Mouse (Mus musculus) right cerebral cortex, adult 18-20 months (tissue): ENCODE measurements around the gene Ercc6l2.
"Not testable (repeated sequence)": the region's sequence is repeated elsewhere in the genome, so short reads cannot be mapped to it uniquely, and the experiment has no call there.

ENCODE experiments used
- DNase-seq: peaks from one replicate; pipeline ENCODE4 v3.0.0; 2022; ENCODE audit warnings: mixed read lengths

Ercc6l2 gene

DNA sequence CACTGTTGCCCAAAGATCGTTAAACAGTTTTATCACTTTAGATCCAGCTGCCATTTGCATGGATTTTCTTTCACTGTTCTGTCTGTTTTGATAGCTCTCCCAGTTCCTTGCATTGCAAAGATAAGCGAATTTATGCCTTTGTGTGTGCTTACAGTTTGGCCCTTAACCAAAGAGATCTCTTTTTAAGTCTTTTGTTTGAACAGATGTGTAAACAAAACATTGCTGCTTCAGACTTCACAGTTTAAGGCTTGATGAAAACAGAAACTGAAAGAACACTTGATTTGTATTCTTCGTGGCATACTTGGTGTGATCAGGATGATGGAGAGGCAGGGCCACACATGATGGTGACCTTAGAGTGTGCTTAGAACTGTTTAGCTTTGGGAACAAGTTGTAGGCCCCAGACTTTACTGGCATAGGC lies 70.5 kb downstream of the Ercc6l2 start:
- DNase-seq, result no peak

GRCm38 (mm10) chr13:63886429-63887052 lies 71.5 kb downstream of the Ercc6l2 start:
- no peak for DNase-seq

GRCm38 (mm10) chr13:63900679-63901302 lies 85.8 kb downstream of the Ercc6l2 start:
- no peak for DNase-seq

DNA sequence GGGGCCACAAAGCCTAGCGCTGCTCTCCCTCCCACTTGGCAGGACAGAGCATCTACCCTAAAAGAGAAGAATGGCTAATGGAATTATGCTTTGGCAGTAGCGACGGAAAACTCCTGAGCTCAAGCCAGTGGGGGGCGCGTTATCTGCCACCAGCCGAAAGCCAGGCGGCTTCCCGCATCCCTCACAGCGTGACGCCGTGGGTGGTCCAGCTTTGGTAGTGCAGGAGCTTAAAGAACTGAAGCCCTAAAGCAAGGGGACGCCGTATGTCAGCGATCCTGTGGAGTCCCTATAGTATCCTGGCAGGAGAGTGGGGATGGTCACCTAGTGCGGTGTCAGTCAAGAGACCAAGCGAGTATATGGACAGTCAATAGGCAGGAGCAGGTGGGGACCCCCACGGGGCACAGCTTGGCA lies 86.3 kb downstream of the Ercc6l2 start:
- peak; percentile 70 for DNase-seq

DNA sequence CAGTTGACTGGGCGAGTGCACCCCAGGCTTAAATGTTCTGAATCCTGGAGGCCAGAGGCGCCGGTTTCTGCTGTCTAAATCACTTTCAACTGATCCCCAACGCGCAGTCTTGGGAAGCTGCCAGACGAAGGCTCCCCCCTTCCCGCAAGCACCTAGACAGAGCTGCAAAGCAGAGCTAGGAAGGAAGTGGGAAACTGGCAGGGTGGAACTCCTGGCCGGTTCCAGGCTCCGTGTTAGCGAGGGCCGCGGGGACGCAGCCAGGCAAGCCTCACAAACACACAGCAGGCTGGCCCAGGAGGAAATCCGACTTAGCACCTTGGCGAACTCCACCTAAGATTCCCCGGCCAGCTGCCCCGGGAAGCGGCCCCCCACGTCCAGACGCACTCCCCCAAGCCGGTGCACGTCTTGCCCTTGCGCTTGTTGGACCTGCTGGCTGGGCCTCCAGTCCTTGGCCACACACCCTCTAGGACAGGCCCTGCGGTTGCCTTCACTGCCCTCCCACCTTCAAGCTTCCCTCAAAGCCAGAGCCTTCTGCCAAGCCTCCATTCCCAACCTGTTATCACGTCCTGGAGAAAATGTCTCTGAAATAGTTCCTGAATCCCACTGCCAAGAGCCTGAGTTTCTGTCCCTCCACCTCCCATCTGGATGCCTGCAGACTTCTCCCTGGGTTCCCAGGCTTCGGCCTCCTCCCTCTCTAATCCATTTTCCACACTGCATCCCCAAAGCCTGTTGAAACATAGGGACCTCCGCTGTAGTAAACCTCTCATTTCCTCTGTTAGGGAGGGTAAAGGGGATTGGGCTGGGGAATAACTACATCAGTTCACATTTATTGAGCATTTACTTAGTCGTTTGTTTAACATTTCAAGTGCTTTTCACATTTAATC lies 86.9 kb downstream of the Ercc6l2 start:
- DNase-seq, result peak; percentile 36

- no peak for DNase-seq
These were observed 91.5 kb downstream of the Ercc6l2 start for GRCm38 (mm10) chr13:63906516-63906915.

- no peak for DNase-seq
These were observed 92.4 kb downstream of the Ercc6l2 start for GRCm38 (mm10) chr13:63907437-63907836.

DNA sequence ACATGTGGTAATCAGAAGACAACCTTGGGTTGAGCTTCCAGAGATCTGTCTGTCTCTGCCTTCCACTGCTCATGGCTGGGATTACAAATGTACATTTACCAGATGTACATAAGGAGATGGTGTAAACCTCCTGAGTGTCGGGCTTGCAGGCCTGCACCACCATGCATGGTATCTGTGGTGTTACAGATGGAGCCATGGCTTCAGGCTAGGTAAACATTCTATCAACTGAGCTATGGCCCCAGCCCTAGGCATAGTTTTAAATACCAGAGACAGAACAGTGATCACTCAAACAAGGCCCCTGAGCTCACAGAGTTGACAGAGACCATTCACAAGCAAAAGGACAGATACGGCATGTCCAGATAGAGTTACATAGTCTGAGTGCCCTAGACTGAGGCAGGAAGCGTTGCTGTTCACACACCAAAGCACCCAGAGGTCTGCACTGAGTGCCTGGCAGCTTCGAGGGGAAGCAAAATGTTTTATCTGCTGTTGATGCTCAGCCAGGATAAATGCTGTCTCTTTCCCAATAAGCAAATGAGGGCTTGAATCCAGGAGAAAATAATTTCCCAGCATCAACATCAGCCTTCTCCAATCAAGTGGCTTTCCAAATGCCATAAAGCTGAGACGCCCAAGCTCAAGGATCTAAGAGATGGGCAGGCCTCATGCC lies 95.2 kb downstream of the Ercc6l2 start:
- DNase-seq, result no peak

DNA sequence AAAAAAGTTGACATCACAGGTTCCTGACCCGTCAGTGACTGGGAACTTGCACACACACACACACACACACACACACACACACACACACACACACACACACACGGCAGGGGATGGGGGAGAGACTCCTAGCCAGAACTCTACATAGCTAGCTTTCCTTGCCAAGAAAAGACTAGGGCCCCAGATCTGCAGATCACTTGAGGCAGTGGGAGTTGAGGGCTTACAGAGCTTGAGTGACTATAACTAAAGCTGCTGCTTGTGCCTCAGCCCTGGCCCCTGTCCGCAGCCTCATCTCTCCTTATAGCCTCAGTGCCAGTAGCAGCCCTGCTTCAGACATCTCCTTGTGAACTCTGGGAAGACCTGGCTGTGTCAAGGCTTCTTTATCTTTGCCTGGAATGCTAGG lies 96.6 kb downstream of the Ercc6l2 start:
- no peak for DNase-seq

DNA sequence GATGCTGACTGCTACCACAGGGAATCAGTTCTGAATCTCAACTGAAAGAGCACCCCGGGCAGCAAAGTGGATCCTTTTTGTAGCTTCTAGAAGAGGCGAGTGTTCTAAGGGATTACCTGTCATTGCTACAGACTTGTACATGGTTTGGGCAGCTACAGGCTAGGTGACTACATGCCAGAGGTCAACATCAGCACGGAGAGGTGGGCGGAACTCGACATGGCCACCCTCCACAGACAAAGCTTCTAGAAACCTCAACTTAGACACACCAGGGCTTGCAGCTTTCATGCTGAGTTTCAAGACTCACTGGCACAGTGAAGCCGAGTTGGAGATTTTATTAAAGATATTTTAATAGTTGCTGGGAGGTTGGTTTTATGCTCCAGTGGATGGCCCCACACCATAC lies 98.1 kb downstream of the Ercc6l2 start:
- DNase-seq, result no peak

- DNase-seq, result no peak
These were observed 100.1 kb downstream of the Ercc6l2 start for GRCm38 (mm10) chr13:63915176-63915575.

- no peak for DNase-seq
These were observed 100.6 kb downstream of the Ercc6l2 start for GRCm38 (mm10) chr13:63915684-63916083.

DNA sequence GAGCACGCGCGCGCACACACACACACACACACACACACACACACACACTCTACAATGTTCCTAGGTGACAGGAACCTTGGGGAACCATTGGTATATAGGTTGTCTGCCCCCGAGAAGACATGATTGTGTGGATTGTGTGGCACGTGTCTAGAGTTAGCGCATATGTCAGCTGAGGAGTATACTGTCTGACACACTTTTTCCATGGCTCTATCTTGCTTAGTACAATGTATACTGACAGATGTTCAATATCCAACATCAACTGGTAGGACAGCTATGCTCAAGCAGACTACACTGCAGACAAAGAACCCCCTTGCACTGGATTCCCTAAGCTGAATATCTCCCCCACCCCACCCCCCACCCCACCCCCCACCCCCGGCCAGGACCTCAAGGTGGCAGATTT lies 101.5 kb downstream of the Ercc6l2 start:
- no peak for DNase-seq

DNA sequence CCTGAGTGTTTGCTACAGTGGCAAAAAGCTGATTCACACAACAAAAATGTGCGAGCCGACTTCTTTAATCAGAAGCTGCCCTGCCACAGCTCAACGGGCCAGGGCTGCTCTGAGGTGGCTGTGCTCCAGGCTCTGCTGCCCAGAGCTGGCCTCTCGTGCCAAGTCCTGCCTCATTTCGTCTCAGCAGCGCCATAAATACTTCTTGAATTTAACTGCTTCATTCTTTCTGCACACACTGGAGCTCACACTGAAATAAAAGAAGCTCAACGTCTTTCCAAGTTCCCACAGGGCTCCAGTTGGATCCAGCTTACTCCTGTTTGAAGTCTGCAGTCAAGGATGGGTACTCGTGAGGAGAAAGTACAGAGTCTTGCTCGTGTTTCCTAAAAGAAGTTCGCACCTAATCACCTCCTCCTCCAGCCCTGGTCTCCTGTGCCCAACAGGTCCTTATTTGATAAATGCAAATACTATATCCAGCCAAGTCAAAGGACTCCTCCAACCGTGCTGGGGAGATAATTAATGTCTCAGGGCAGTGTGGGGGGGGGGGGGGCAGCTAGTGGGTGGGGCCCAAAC lies 102.2 kb downstream of the Ercc6l2 start:
- DNase-seq, result peak; percentile 62

DNA sequence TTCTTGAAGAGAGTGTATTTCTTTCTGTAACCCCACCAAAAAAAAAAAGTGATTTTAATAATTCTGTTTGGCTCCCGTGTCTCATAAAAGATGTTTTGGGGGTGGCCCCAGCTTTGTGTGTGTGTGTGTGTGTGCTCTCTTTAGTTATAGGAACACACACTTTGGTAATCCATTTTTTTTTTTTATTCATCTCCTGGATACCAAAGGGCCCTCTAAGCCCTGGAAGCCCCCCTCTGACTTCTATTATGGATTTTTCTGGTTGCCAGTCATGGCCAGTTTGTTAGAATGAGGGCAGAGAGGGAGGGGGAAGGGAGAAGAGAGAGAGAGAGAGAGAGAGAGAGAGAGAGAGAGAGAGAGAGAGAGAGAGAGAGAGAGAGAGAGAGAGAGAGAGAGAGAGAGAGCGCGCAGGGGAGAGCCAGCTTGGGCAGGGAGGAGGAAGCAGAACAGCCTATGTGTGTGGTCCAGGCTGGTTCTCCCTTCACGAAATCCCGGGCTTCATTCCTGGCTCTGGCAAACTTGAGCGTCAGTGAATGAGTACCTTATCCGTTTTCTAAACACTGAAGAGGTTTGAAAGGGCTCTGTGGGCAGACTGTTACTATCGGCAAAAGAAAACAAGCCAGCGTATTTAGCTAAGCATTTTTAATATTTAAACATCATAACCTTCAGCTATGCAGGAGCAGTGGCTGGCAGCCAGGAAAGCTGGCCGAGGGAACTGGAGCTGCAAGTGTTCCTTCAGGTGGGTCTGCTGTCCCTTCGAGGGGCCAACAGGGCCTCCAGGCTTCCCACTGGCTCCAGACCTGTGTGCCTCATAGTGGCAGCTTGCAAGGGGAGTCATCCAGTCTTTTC lies 103.0 kb downstream of the Ercc6l2 start:
- DNase-seq, result peak; percentile 31

DNA sequence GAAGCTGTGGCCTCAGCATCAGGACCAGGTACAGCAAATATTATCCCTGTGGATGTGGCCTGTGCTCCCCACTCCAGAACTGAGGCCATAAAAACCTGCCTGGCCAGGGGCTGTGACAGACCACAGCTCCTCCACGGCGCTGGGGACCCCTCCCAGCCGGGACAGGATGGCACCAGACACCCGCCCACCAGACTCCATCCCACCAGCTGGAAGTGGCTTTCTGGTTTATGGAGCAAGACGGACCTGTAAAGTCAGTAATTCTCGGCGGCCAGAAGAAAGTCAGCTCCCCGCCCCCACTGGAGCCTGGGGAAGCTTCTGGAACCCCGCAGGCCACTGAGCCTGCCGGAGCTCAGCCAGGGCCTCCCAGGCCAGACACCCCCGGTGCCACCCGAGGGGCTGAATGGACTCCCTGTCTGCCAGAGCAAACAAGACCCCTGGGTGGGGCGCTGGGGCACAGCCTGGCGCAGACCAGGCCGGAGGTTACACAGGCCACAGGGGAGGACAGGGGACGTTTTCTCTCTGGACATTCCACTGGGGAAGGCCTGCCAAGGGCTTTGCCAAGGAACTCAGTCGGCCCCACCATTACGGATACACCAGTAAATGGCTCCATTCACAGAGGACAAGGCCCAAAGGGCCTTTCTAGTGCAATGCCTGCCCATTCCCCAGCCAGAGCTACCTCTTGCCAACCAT lies 103.8 kb downstream of the Ercc6l2 start:
- peak; percentile 75 for DNase-seq

- DNase-seq, result not testable (repeated sequence)
These were observed 109.0 kb downstream of the Ercc6l2 start for GRCm38 (mm10) chr13:63924036-63924435.

DNA sequence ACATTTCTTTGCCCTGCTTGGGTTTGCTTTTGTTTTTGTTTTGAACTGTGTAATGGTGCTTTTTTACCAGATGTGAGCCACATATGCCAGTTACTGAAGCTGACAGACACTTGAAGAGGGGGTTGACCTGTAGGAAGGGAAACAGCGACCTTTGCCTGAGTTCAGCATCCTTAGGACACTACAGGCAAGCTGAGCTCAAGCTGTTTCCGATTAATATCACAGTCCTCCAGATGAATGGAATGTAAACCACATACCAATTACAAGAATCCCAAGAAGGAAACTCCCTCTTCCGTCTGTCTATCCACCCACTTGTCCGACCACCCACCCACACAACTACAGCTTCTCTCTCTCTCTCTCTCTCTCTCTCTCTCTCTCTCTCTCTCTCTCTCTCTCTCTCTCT lies 112.3 kb downstream of the Ercc6l2 start:
- no peak for DNase-seq

DNA sequence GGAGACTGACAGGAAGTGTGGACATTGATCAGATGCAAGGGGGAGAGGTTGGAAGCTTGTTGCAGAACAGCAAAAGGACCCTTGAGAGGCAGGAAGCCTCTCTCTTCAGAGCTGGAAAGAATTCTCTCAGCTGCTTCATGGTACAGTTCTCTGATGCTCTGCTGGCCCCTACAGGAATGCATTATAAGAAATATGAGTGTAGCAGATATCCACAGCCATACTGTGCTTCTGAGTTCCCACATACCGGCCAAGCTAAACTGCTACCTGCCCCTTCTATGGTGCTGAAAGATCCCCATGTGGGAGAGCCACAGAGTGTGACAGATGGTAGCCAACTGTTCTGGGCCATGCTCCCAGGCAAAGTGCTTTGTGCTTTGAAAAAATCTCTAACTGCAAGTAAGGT lies 114.3 kb downstream of the Ercc6l2 start:
- peak; percentile 23 for DNase-seq

- DNase-seq, result no peak
These were observed 115.0 kb downstream of the Ercc6l2 start for GRCm38 (mm10) chr13:63929917-63930515.

GRCm38 (mm10) chr13:63930525-63930924 lies 115.5 kb downstream of the Ercc6l2 start:
- DNase-seq, result no peak
